Mouse (Mus musculus) gastrocnemius, postnatal 10 days (tissue): ENCODE results near the gene Ccdc73. TPM values are rescaled to one million over a fixed set of nuclear protein-coding genes. Genes with fewer than 3 reads are reported as not detected.
"Not testable (repeated sequence)": the region's sequence is repeated elsewhere in the genome, so short reads cannot be mapped to it uniquely, and the experiment has no call there.

Experiments used
- DNase-seq: peaks from one replicate; pipeline ENCODE4 v3.0.0; 2021; ENCODE audit warnings: mixed read lengths
- long read RNA-seq, 2 experiments: library from polyadenylated mRNA; stranded (forward); transcript quantifications; one replicate each; pipeline ENCODE4 v2.0.0; 2021
- total RNA-seq, 2 experiments: library from RNA; stranded (reverse); gene quantifications; 2 replicates each; pipeline ENCODE4 v1.2.3; 2021

Gene Ccdc73
- total RNA-seq = 1 to 10 TPM; 3.0 to 4.1 TPM
- long read RNA-seq, experiment 1 = 0 reads
- long read RNA-seq, experiment 2, partial matches to known transcripts = 0 of 2 reads
- long read RNA-seq, experiment 2, other reads (novel, unspliced or antisense) = 1 of 2 reads

DNA sequence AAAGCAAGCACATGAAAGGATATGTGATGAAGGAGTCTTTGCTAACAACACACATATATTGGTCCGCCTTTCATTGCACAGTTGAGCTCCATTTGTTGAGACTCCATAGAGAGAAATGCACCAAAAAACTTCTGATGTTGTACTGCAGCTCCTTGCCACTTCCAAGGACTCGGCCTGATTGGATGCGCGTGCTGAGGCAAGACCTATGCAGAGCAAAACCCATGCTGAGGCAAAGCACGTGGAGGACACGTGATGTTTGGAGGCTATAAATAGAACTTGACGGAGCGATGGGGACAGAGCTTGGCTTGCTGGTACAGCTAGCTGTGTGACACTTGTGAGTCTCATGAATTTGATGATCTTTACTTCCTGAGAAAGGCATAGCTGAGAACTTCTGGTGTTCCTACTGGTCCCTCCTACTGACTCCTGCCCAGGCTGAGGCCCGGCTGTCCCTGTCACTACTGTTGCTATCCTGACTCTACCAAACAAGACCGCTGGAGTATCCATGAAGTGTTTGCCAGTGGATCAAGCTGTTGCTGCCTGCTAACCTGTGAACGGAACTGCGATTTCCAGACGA lies at the start of gene Ccdc73:
TSS of gene Ccdc73 (plus strand) at position 524 of the 574 bp plus-strand sequence.
- no peak for DNase-seq

GRCm38 (mm10) chr2:104818763-104819162 lies 48.8 kb upstream of the Ccdc73 start:
- not testable (repeated sequence) for DNase-seq

GRCm38 (mm10) chr2:104826191-104826590 lies 41.4 kb upstream of the Ccdc73 start:
- no peak for DNase-seq

DNA sequence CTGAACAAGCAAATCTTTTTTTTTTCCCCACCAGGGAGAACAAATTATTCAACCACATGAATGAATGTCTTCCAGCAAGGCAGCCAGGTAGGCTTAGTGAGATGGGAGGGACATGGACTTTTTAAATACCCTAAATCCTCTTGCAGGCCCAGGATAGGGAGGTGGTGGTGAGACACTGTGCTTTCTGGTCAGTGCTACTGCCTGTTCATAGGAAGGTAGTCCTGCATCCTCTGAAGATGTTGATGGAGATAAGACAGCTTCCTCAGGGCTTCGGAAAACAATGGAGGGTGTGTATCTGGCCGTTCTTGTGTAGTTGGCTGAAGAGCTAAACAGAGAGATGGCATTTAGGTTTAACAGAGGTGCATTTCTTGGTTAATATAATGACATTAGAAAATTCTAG lies 35.1 kb upstream of the Ccdc73 start:
- no peak for DNase-seq

DNA sequence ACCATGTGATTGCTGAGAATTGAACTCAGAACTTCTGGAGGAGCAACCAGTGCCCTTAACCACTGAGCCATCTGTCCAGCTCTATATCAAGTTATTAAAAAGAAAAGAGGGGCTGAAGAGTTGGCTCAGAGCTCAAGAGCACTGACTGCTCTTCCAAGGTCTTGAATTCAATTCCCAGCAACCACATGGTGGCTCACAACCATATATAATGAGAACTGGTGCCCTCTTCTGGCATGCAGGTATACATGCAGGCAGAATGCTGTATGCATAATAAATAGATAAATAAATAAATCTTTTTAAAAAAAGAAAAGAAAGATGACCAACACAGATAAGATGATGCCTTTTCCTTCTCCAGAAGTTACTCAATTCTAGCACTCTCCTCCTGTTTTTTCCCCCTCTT lies 26.6 kb upstream of the Ccdc73 start:
- no peak for DNase-seq

DNA sequence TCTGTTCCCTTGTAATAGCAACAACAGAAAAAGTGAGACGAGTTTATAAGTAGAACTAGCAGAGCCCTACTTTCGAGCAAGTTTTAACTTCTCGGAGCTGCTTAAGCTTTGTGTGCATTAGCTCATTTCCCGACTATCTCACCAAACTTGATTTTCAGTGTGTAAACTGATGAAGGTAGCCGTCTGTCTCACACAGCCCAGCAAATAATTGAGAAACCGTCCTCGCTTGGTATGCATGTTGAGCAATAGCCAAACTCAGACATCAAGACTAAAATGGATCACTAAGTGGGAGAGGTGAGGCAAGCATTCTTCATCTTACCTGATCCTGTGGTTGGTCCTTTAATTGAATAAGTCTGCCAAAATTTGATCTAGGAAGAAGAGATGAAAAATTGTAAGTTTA lies 25.9 kb upstream of the Ccdc73 start:
- DNase-seq = no peak

DNA sequence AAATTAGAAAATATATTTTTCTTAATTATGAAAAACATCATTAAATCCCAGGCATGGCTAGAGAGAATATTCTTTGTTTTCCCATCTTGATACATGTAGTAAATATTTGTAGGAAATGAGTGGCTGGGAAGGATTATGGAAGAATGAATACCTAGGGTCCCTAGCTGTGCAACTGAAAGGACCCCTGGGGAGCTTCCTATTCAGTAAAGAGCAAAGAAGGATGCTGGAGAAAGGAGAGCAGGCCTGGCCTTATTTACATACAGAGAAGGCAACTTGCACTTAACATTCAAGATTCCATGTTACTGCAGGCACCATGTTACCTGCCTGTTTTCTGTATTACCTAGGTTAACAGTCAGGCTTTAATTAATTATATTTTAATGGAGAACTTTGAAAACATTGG lies 25.0 kb upstream of the Ccdc73 start:
- no peak for DNase-seq

- DNase-seq = no peak
These were observed 20.8 kb upstream of the Ccdc73 start for GRCm38 (mm10) chr2:104846638-104847414.

GRCm38 (mm10) chr2:104847645-104848044 lies 20.0 kb upstream of the Ccdc73 start:
- no peak for DNase-seq

- no peak for DNase-seq
These were observed 19.1 kb upstream of the Ccdc73 start for GRCm38 (mm10) chr2:104848235-104849161.

DNA sequence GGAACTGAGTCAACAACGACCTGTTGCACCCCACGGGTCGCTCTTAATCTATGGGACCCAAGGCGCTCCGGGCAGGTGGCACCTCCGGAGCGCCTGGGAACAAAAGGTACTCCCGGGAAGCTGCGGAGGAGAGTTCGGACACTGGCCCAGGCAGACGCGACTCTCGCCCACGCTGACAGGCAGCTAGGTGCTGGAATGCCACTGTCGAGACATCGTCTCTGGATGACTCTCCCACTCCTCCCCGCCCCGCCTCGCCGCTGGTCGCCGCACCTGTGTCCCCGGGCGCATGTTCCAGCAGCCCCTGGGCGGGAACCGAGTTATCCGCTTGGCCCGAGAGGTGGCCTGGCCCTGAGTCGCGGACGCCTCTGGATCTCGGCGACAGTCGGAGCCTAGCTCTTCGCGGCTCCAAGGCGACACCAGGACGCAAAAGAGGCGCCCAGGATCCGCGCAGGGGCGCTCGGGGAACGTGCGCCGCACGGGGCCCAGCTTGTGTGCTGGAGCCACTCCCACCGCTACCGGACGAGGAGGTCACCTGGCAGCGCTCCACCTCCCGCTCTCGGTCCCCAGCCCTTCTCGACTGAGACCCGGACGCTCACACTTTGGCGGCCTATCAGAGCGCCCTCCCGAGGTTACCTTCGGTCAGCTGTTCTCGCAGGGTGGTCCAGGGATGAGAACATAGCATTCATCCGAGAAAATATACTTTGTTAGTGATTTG lies 18.2 kb upstream of the Ccdc73 start, which contains the start of gene Prrg4:
TSS of gene Prrg4 (minus strand) at position 601 of the 715 bp plus-strand sequence.
- DNase-seq = peak; percentile 46

DNA sequence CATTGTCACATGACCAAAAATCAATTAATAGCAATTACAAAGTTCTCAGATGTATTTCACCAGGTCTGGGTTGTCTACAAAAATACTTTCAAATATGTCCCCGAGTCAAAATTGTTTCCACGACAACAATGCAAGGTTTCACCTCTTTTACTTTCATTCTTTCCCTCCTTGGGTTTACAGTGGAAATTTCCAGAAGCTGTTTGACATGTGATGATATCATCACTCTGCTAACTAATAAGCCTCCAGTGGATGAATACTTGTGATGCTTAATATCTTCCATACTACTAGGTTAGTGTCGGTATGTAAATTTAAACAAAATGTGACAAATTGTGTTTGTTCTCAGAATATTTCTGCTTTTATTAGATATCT lies 17.6 kb upstream of the Ccdc73 start:
- DNase-seq = no peak

GRCm38 (mm10) chr2:104851686-104852085 lies 15.9 kb upstream of the Ccdc73 start:
- no peak for DNase-seq

DNA sequence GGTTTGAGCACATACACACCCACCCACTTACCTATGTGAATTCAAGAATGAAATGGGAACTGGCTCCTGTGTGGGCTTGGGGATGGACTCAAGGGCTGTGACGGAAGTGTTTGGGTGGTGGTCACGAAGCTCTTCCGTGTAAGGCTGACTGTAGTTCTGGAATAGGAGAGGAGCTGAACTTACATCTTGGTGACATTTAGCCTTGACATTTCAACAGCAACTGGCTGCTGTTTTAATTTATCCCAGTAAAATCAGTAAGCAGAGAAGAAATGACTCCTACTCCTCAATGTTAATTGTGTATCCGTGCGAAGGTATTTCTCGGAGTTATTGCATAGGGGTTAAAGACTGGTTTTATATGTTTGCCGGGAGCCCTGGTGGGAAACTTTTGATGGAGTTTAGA lies 15.1 kb upstream of the Ccdc73 start:
- no peak for DNase-seq

DNA sequence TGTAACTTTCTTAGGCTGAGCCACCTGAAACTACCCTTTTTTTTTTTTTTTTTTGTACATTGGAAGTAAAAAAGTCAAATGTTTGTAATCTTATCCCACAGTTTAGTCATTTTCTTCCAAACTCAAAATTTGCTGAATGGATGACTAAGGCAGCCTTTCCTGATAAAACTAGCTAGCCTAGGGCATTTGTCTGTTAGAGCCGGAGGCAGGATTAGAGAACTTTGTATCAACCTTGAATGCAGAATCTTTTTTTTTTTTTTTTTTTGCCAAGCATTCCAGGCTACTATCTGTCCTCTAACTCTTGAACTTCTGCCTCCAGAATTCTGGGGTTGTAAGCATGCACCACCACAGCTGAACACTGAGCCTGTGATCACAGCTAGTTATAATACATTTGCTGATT lies 12.8 kb upstream of the Ccdc73 start:
- DNase-seq = no peak

DNA sequence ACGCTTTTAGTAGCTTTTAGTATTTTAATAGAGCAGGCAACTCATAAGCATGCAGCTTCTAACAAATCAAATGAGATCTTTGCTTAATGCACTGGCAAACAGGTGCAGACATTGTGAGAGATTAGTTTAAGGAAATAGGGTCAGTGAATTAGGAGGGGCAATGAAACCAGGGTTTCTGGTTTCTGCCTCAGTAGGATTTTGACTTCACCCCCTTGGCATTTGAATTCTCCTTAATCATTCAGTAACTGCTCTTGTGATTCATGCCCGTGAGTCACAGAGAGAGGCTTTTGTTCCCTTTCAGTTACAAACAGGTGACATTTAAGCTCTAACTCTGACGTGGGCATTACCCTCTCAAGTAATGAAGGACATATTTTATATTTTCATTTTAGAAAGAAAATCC lies 11.9 kb upstream of the Ccdc73 start:
- DNase-seq = no peak

- DNase-seq = no peak
These were observed 11.4 kb upstream of the Ccdc73 start for GRCm38 (mm10) chr2:104856218-104856617.

DNA sequence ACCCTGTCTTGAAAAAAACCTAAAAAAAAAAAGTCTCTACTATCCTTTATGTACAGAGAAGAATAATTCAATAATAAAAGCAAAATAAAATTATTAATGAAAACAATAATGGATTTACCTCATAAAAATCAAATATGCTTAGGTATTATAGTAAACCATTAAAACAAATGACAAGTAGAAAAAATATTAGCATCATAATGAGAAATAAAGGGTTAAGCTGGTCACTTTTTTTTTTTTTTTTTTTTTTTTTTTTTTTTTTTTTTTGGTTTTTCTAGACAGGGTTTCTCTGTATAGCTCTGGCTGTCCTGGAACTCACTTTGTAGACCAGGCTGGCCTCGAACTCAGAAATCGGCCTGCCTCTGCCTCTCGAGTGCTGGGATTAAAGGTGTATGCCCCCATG lies 9.5 kb upstream of the Ccdc73 start:
- DNase-seq = not testable (repeated sequence)

DNA sequence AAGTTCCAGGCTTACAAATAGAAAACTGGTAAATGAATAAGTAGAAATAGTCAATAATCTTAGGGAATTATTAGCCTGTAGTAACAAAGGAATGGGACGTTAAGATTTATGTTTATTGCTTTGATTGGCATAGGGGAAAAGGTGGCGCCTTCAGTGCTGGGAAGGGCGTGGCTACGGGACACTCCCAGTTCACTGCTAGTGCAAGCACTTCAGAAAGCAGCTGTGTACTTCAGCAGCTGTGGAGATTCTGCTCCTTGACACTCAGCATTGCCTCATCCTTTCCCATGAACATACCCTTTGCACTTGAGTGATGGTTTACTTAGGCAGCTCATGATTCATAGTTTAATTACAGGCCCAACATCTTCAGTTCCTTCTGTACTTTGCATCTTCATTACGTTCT lies 8.5 kb upstream of the Ccdc73 start:
- DNase-seq = no peak

DNA sequence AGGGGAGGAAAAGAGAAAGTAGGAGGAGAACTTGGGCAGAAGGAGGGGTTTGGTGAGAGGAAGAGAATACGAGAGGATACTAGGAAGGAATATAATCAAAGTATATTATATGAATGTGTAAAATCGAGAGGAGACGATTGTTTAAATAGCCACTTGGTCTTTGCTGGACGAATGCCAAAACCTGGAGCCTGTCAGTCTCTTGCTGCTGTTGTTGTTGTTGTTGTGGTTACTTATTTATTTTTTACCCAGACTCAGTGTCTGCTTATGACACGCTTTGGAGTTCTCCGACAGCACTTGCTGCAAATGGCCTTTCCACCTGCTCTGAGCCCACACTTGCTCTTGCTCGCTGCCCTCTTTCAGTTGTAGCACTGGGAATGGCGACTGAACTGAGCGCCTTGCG lies 7.2 kb upstream of the Ccdc73 start:
- no peak for DNase-seq

DNA sequence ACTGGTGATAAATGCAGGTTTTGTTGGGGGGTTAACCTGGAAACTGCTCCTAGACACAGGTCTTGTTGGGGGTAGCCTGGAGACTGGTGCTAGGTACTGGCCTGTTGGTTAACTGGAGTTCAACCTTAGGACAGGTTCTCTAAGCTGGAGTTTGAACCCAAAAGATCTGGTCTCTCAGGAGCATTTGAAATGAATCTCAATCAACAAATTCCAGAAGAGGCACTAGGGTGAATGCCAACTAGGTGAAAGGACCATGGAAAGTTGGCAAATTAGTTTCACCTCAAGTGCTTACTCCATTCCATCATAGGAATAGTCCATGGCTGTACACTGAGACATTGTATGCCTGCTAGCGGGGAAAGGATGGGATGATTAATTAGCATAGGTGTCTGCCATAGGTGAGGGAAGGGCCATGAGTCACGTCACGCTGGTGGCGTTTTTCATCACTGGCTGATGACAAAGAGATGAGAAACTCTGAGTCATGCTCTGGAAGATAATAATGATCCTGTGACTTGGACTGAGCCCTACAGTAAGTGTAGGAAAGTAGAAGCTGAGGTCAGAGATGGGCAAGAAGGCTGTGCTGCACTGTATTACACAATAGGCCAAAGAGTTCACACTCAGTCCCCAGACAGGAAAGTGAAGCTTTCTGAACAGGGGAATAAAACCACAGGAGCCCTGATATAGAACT lies 3.3 kb upstream of the Ccdc73 start:
- DNase-seq = no peak
